Mouse (Mus musculus) hindbrain, embryonic 14.5 days (tissue): ENCODE data around the gene Folr1. TPM values are rescaled to one million over a fixed set of nuclear protein-coding genes. Genes with fewer than 3 reads are reported as not detected.
A peak's percentile ranks its signal among the peaks of the same experiment; 100 is the strongest.

Experiments used
- ATAC-seq: fragments of 200-750 bp; cut with Nextera tagmentation; 2 replicates; pipeline ENCODE4 v1.8.0; 2017; ENCODE audit warnings: moderate number of reproducible peaks, mild to moderate bottlenecking, moderate TSS enrichment, moderate library complexity; ENCODE audit not compliant: low FRiP score
- DNase-seq: peaks from one replicate; pipeline ENCODE4 v3.0.0-alpha.2; 2015; ENCODE audit warnings: low spot score
- H3K27ac ChIP-seq: fragments of 300-500 bp; sonication (generic); 2 replicates; pipeline ENCODE4 v1.5.1; 2014; ENCODE audit warnings: mild to moderate bottlenecking, moderate library complexity
- H3K27me3 ChIP-seq: fragments of 300-500 bp; sonication (generic); 2 replicates; pipeline ENCODE4 v1.6.1; 2014; ENCODE audit warnings: mild to moderate bottlenecking, low read length, mixed read lengths; ENCODE audit not compliant: control insufficient read depth, insufficient read depth
- H3K36me3 ChIP-seq: fragments of 300-500 bp; sonication (generic); replicated peaks from 2 replicates; pipeline ENCODE4 v1.6.1; 2014; ENCODE audit not compliant: control insufficient read depth, insufficient read depth
- H3K4me1 ChIP-seq: fragments of 300-500 bp; sonication (generic); replicated peaks from 2 replicates; pipeline ENCODE4 v1.6.1; 2014; ENCODE audit warnings: antibody characterized with exemption, low read length, mixed read lengths; ENCODE audit not compliant: control insufficient read depth, insufficient read depth
- H3K4me2 ChIP-seq: fragments of 300-500 bp; sonication (generic); replicated peaks from 2 replicates; pipeline ENCODE4 v1.6.1; 2014; ENCODE audit warnings: mild to moderate bottlenecking, moderate library complexity
- H3K4me3 ChIP-seq: fragments of 300-500 bp; sonication (generic); replicated peaks from 2 replicates; pipeline ENCODE4 v1.5.1; 2014; ENCODE audit warnings: mild to moderate bottlenecking, low read length
- H3K9ac ChIP-seq: fragments of 300-500 bp; sonication (generic); 2 replicates; pipeline ENCODE4 v1.6.1; 2014
- H3K9me3 ChIP-seq: fragments of 300-500 bp; sonication (generic); 2 replicates; pipeline ENCODE4 v1.6.1; 2016; ENCODE audit warnings: low read length; ENCODE audit not compliant: control insufficient read depth
- WGBS: fragments of 180-500 bp; shearing (Covaris S2); extraction: QIAGEN DNeasy Blood & Tissue Kit; methylation state at CpG from one replicate; pipeline ENCODE4 v1.1.7; 2014; 5-methylcytosine and 5-hydroxymethylcytosine counted together
- polyA plus RNA-seq: library from polyadenylated mRNA; unstranded; fragments of >200 nt; fragmentation: Nextera tagmentation; extraction: Ambion mirVana; gene quantifications from 2 replicates; pipeline ENCODE4 v1.2.1, GENCODE M21; 2014

The Folr1 gene
- polyA plus RNA-seq, 1 experiment from 2014 or later, result 69.7 TPM

- WGBS, result under 1% methylated on average over 63 of the region's 63 CpGs
- H3K36me3 ChIP-seq, result 0 out of 2 replicates have a peak, but pooled peaks cover 2% of the 10 kb centered on the region
- peak overlapping the region; percentile 74 for H3K9ac ChIP-seq
- H3K4me1 ChIP-seq, result peaks cover 31% of the 10 kb centered on the region
- H3K27ac ChIP-seq, result peak overlapping the region; percentile 84
- ATAC-seq, result peak; percentile 47
- H3K27me3 ChIP-seq, result peaks cover 21% of the 10 kb centered on the region; the same call in 1 of the 2 replicates
- H3K4me2 ChIP-seq, result peak overlapping the region; percentile 97
- H3K4me3 ChIP-seq, result peak overlapping the region; percentile 68
- H3K9me3 ChIP-seq, result no peaks in the 10 kb centered on the region
- peak; percentile 60 for DNase-seq
These were observed 34.1 kb downstream of the Folr1 start for GRCm38 (mm10) chr7:101836271-101837153.

- Histone ChIP-seq H3K27me3 (peaks cover 21% of the 10 kb centered on the region; the same call in 1 of the 2 replicates), H3K4me2 (peak overlapping the region; percentile 97), H3K36me3 (0 out of 2 replicates have a peak, but pooled peaks cover 8% of the 10 kb centered on the region), H3K4me3 (peak overlapping the region; percentile 68), H3K9me3 (no peaks in the 10 kb centered on the region), H3K9ac (peak overlapping the region; percentile 74; the same call in 1 of the 2 replicates), H3K27ac (no peak overlapping the region), H3K4me1 (peaks cover 31% of the 10 kb centered on the region)
- DNase-seq, result no peak
- ATAC-seq, result no peak
- 49% methylated on average over 5 of the region's 5 CpGs for WGBS
These were observed 35.0 kb downstream of the Folr1 start for GRCm38 (mm10) chr7:101835457-101836109.

GRCm38 (mm10) chr7:101834903-101835302 is 35.7 kb downstream of the Folr1 start:
- Histone ChIP-seq H3K9me3 (no peaks in the 10 kb centered on the region), H3K27me3 (peaks cover 21% of the 10 kb centered on the region; the same call in 1 of the 2 replicates), H3K4me1 (peaks cover 31% of the 10 kb centered on the region), H3K36me3 (peaks cover 13% of the 10 kb centered on the region; the same call in 1 of the 2 replicates), H3K4me2 (peak overlapping the region; percentile 97), H3K27ac (no peak overlapping the region), H3K9ac (no peak overlapping the region), H3K4me3 (no peak overlapping the region)
- DNase-seq (no peak), ATAC-seq (no peak)
- 53% methylated on average over 3 of the region's 3 CpGs for WGBS

GRCm38 (mm10) chr7:101833916-101834584 is 36.5 kb downstream of the Folr1 start:
- no peak overlapping the region for H3K27ac ChIP-seq
- H3K27me3 ChIP-seq, result peaks cover 21% of the 10 kb centered on the region; the same call in 1 of the 2 replicates
- peaks cover 20% of the 10 kb centered on the region; the same call in 1 of the 2 replicates for H3K36me3 ChIP-seq
- peaks cover 31% of the 10 kb centered on the region for H3K4me1 ChIP-seq
- ATAC-seq, result no peak
- H3K9me3 ChIP-seq, result no peaks in the 10 kb centered on the region
- no peak overlapping the region for H3K9ac ChIP-seq
- no peak overlapping the region for H3K4me3 ChIP-seq
- 55% methylated on average over 3 of the region's 3 CpGs for WGBS
- DNase-seq, result no peak
- H3K4me2 ChIP-seq, result peak overlapping the region; percentile 97

- ATAC-seq (no peak), DNase-seq (no peak)
- no peak overlapping the region for H3K27ac ChIP-seq
- peaks cover 27% of the 10 kb centered on the region for H3K36me3 ChIP-seq
- no peak overlapping the region for H3K9ac ChIP-seq
- H3K9me3 ChIP-seq, result no peaks in the 10 kb centered on the region
- WGBS, result 76% methylated on average over 5 of the region's 5 CpGs
- peaks cover 26% of the 10 kb centered on the region for H3K4me1 ChIP-seq
- H3K4me2 ChIP-seq, result no peak overlapping the region
- peaks cover 15% of the 10 kb centered on the region; the same call in 1 of the 2 replicates for H3K27me3 ChIP-seq
- no peak overlapping the region for H3K4me3 ChIP-seq
These were observed 37.2 kb downstream of the Folr1 start for GRCm38 (mm10) chr7:101833352-101833751.

- no peak overlapping the region for H3K27ac ChIP-seq
- H3K4me2 ChIP-seq, result no peak overlapping the region
- no peak for ATAC-seq
- peaks cover 10% of the 10 kb centered on the region; the same call in 1 of the 2 replicates for H3K27me3 ChIP-seq
- 98% methylated on average over 4 of the region's 4 CpGs for WGBS
- H3K36me3 ChIP-seq, result peaks cover 33% of the 10 kb centered on the region
- H3K9ac ChIP-seq, result no peak overlapping the region
- no peak for DNase-seq
- H3K4me3 ChIP-seq, result no peak overlapping the region
- peaks cover 20% of the 10 kb centered on the region for H3K4me1 ChIP-seq
- no peaks in the 10 kb centered on the region for H3K9me3 ChIP-seq
These were observed 38.2 kb downstream of the Folr1 start for GRCm38 (mm10) chr7:101832372-101832771.

- Histone ChIP-seq H3K27ac (no peak overlapping the region), H3K27me3 (peaks cover under 1% of the 10 kb centered on the region; the same call in 1 of the 2 replicates), H3K36me3 (peaks cover 33% of the 10 kb centered on the region), H3K9ac (no peak overlapping the region), H3K9me3 (no peaks in the 10 kb centered on the region), H3K4me3 (no peak overlapping the region), H3K4me2 (no peak overlapping the region), H3K4me1 (peaks cover 12% of the 10 kb centered on the region)
- no peak for ATAC-seq
- WGBS, result 94% methylated on average over 8 of the region's 8 CpGs
- DNase-seq, result no peak
These were observed 39.2 kb downstream of the Folr1 start for GRCm38 (mm10) chr7:101831437-101831836.

- Histone ChIP-seq H3K9ac (no peak overlapping the region), H3K4me2 (no peak overlapping the region), H3K9me3 (no peaks in the 10 kb centered on the region), H3K27me3 (no peaks in the 10 kb centered on the region), H3K27ac (no peak overlapping the region), H3K36me3 (peaks cover 36% of the 10 kb centered on the region), H3K4me1 (peaks cover 11% of the 10 kb centered on the region), H3K4me3 (no peak overlapping the region)
- DNase-seq (no peak), ATAC-seq (no peak)
- 99% methylated on average over 3 of the region's 3 CpGs for WGBS
These were observed 40.2 kb downstream of the Folr1 start for GRCm38 (mm10) chr7:101830373-101830772.
